Mouse (Mus musculus): Measurements from ENCODE around the gene Olfr70. TPM values are rescaled to one million over a fixed set of nuclear protein-coding genes. Genes with fewer than 3 reads are reported as not detected.

Gene Olfr70
- polyA plus RNA-seq, 1 experiment from 2014 or later = 0.08 TPM

DNA sequence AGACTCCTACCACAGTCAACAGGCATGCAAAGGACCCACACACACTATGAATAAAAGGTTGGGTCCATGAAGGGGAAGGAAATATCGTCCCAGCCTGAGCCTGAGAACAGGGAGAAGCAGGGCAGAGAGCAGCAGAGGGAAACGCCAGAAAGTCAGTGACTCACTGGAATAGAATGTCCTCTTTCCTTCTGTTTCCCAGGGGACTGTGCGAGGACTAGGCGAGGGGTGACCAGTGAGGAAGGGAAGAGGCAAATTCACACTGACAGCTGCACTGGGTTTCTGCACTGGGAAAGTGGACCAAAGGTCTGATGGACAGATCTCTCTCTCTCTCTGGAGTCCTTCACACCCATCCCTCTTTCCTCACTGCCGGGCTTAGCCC lies 28.0 kb upstream of the Olfr70 start:
- Histone ChIP-seq H3K4me2 (no peak overlapping the region), H3K36me3 (no peaks in the 10 kb centered on the region), H3K4me1 (no peaks in the 10 kb centered on the region), H3K9ac (replicated peaks) (no peak overlapping the region), H3K4me3 (replicated peaks) (no peak overlapping the region), H3K9me3 (replicated peaks) (no peaks in the 10 kb centered on the region), H3K27me3 (replicated peaks) (no peaks in the 10 kb centered on the region), H3K27ac (replicated peaks) (no peak overlapping the region)
- no peak for ATAC-seq (ENCODE audit: low FRiP score)
- 77% methylated on average over 5 of the region's 5 CpGs for WGBS

- WGBS = 81% methylated on average over 7 of the region's 7 CpGs
- no peak for ATAC-seq (ENCODE audit: low FRiP score)
- H3K27me3 ChIP-seq (replicated peaks) = no peaks in the 10 kb centered on the region
- no peak overlapping the region for H3K9ac ChIP-seq (replicated peaks)
- no peak overlapping the region for H3K4me2 ChIP-seq
- H3K9me3 ChIP-seq (replicated peaks) = no peaks in the 10 kb centered on the region
- no peak overlapping the region for H3K27ac ChIP-seq (replicated peaks)
- H3K36me3 ChIP-seq = no peaks in the 10 kb centered on the region
- no peaks in the 10 kb centered on the region for H3K4me1 ChIP-seq
- no peak overlapping the region for H3K4me3 ChIP-seq (replicated peaks)
Observed at GRCm38 (mm10) chr4:43727718-43728575, 27.3 kb upstream of the Olfr70 start.

- Histone ChIP-seq H3K9me3 (replicated peaks) (no peaks in the 10 kb centered on the region), H3K4me2 (no peak within 1 kb of the TSS), H3K4me1 (no peaks in the 10 kb centered on the region), H3K9ac (replicated peaks) (no peak within 1 kb of the TSS), H3K4me3 (replicated peaks) (no peak within 1 kb of the TSS), H3K36me3 (no peaks in the 10 kb centered on the region), H3K27me3 (replicated peaks) (no peaks in the 10 kb centered on the region), H3K27ac (replicated peaks) (no peak within 1 kb of the TSS)
- no peak for ATAC-seq (ENCODE audit: low FRiP score)
- 61% methylated on average over 3 of the region's 3 CpGs for WGBS
Observed at GRCm38 (mm10) chr4:43726995-43727394, 26.4 kb upstream of the Olfr70 start, which contains the start of gene Hrct1. Gene Hrct1, plus strand, starts transcription at chr4:43727188.

DNA sequence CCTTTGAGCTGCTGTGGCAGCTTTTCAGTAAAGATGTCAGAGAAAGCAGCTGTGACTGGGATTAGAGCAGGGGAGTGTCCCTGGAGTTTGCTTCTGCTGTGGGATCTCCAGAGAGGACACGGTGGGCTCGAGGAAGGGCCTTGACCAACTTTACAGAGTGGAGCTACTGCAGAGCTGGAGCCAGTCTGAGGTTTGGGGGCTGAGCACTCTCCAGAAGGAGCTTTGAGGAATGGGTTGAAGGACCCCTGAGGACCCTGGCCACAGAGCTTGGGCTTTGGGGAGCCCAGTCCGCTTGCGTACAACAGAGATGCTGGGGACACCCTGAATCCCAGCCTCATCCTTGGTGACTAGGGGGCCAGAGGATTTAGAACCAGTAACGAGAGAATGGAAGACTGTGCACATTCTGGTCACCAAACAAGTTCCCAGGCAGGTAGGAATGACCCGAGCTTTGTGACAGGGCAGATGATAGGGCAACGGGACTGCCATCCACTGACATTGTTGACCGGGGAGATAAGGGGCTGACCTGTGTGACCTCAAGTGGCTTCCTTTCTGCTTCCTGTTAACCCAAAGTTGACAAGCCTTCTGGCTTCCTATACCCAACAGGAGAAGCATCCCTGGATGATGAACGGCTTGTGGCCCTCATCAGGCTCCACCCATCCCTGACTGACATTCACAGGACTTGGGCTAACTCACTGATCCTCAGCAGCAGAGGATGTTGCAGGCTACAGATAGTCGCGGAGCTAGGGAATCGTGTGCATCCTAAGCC lies 25.8 kb upstream of the Olfr70 start:
- Histone ChIP-seq H3K9ac (replicated peaks) (no peak overlapping the region), H3K27ac (replicated peaks) (no peak overlapping the region), H3K9me3 (replicated peaks) (no peaks in the 10 kb centered on the region), H3K4me2 (no peak overlapping the region), H3K4me3 (replicated peaks) (no peak overlapping the region), H3K36me3 (no peaks in the 10 kb centered on the region), H3K27me3 (replicated peaks) (no peaks in the 10 kb centered on the region), H3K4me1 (no peaks in the 10 kb centered on the region)
- 84% methylated on average over 12 of the region's 12 CpGs for WGBS
- no peak for ATAC-seq (ENCODE audit: low FRiP score)

GRCm38 (mm10) chr4:43724764-43725163 lies 24.2 kb upstream of the Olfr70 start:
- WGBS = 49% methylated on average over 1 of the region's 1 CpGs
- no peak overlapping the region for H3K27ac ChIP-seq (replicated peaks)
- no peak overlapping the region for H3K4me3 ChIP-seq (replicated peaks)
- H3K4me1 ChIP-seq = no peaks in the 10 kb centered on the region
- no peaks in the 10 kb centered on the region for H3K27me3 ChIP-seq (replicated peaks)
- no peak for ATAC-seq (ENCODE audit: low FRiP score)
- H3K36me3 ChIP-seq = no peaks in the 10 kb centered on the region
- H3K4me2 ChIP-seq = no peak overlapping the region
- no peaks in the 10 kb centered on the region for H3K9me3 ChIP-seq (replicated peaks)
- H3K9ac ChIP-seq (replicated peaks) = no peak overlapping the region

DNA sequence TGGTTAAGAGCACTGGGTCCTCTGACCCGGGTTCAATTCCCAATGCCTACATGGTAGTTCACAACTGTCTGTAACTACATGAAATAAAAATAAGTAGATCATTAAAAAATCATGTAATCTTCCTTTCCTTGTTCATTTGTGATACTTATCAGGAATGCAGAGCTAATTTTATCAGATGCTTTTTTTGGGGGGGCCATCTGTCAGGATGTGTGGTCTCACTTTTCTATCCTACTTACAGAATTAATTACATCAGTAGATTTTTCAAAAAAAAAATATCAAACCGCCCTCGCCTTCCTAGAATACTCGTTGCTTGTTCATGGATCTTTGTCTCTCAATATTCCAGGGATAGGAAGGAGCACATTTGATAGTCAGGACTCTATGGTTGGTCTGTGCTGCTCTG lies 21.6 kb upstream of the Olfr70 start:
- Histone ChIP-seq H3K36me3 (no peaks in the 10 kb centered on the region), H3K4me2 (no peak overlapping the region), H3K27me3 (replicated peaks) (no peaks in the 10 kb centered on the region), H3K9ac (replicated peaks) (no peak overlapping the region), H3K4me1 (no peaks in the 10 kb centered on the region), H3K27ac (replicated peaks) (no peak overlapping the region), H3K9me3 (replicated peaks) (no peaks in the 10 kb centered on the region), H3K4me3 (replicated peaks) (no peak overlapping the region)
- WGBS = 90% methylated on average over 4 of the region's 4 CpGs
- no peak for ATAC-seq (ENCODE audit: low FRiP score)

DNA sequence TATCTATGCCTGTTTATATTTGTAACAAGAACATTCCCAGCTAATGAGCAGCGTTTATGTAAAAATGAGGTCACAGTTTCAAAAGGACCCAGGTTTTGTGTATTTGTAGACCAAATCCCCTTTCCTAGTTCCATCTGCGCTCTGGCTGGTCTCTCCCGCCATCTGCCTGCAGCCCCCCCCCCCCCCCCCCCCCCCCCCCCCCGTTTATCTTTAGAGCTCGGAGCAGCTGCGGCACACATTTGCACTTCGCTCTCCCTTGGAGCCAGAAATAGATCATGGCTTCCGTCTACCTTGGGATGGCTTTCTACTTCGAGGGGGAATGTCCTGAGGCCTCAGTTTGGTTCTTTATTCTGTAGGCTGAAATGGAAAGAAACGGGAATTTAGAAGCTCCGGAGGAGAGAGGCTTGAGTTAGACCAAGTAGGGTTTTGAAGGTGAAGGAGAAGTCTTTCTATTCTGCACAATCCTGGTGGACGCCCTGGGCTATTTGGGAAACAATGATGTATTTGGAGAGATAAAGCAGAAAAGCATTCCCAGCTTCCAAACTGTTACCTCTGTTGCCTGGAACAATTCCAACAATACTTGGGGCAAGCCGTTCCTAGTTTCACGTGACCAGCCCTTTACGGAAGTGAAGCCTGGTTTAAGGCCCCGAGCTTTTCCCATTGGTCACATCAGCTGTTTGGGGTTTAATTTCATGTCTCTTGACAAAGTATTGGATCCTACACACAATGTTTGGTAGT lies 20.1 kb upstream of the Olfr70 start:
- Histone ChIP-seq H3K4me2 (no peak overlapping the region), H3K9ac (replicated peaks) (no peak overlapping the region), H3K9me3 (replicated peaks) (no peaks in the 10 kb centered on the region), H3K36me3 (no peaks in the 10 kb centered on the region), H3K27ac (replicated peaks) (no peak overlapping the region), H3K4me3 (replicated peaks) (no peak overlapping the region), H3K4me1 (no peaks in the 10 kb centered on the region), H3K27me3 (replicated peaks) (0 out of 2 replicates have a peak, but pooled peaks cover 3% of the 10 kb centered on the region)
- ATAC-seq (ENCODE audit: low FRiP score) = no peak
- WGBS = 34% methylated on average over 14 of the region's 16 CpGs

- no peaks in the 10 kb centered on the region for H3K9me3 ChIP-seq (replicated peaks)
- H3K27ac ChIP-seq (replicated peaks) = no peak overlapping the region
- no peaks in the 10 kb centered on the region for H3K36me3 ChIP-seq
- no peak overlapping the region for H3K9ac ChIP-seq (replicated peaks)
- no peak for ATAC-seq (ENCODE audit: low FRiP score)
- H3K4me2 ChIP-seq = no peak overlapping the region
- WGBS = 43% methylated on average over 7 of the region's 7 CpGs
- no peaks in the 10 kb centered on the region for H3K4me1 ChIP-seq
- no peak overlapping the region for H3K4me3 ChIP-seq (replicated peaks)
- 0 out of 2 replicates have a peak, but pooled peaks cover 5% of the 10 kb centered on the region for H3K27me3 ChIP-seq (replicated peaks)
Observed at GRCm38 (mm10) chr4:43713652-43714219, 13.1 kb upstream of the Olfr70 start.

- Histone ChIP-seq H3K4me2 (no peak overlapping the region), H3K4me1 (no peaks in the 10 kb centered on the region), H3K9me3 (replicated peaks) (no peaks in the 10 kb centered on the region), H3K27ac (replicated peaks) (no peak overlapping the region), H3K9ac (replicated peaks) (no peak overlapping the region), H3K4me3 (replicated peaks) (no peak overlapping the region), H3K27me3 (replicated peaks) (0 out of 2 replicates have a peak, but pooled peaks cover 5% of the 10 kb centered on the region), H3K36me3 (no peaks in the 10 kb centered on the region)
- ATAC-seq (ENCODE audit: low FRiP score) = no peak
- 1% methylated on average over 2 of the region's 2 CpGs for WGBS
Observed at GRCm38 (mm10) chr4:43711821-43712220, 11.2 kb upstream of the Olfr70 start.

DNA sequence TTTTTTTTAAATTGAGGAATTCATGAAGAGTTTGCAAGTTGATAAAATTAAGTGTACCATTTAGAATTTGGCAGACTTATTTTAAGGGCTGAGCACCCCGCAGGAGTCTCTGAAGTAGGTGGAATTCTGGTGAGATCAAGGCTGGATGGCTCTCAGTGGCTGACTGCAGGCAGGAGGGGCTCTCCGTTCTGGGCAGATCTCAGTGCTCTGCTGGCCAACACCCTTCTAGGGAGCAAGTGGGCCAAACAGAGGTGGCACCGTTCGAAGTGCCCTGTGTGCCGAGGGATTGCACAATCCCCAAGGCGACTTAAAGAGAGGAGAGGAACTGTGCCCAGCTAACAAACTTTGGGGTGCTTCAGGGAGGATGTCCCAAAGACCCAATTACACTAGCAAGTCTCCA lies 9.3 kb upstream of the Olfr70 start, which contains the start of gene Olfr71:
Gene Olfr71 (minus strand): TSS at position 387 of the 400 bp plus-strand sequence.
- Histone ChIP-seq H3K4me3 (replicated peaks) (no peak within 1 kb of the TSS), H3K4me1 (no peaks in the 10 kb centered on the region), H3K4me2 (no peak within 1 kb of the TSS), H3K9me3 (replicated peaks) (no peaks in the 10 kb centered on the region), H3K27ac (replicated peaks) (no peak within 1 kb of the TSS), H3K9ac (replicated peaks) (no peak within 1 kb of the TSS), H3K27me3 (replicated peaks) (0 out of 2 replicates have a peak, but pooled peaks cover 3% of the 10 kb centered on the region), H3K36me3 (no peaks in the 10 kb centered on the region)
- WGBS = 81% methylated on average over 6 of the region's 6 CpGs
- no peak for ATAC-seq (ENCODE audit: low FRiP score)

- H3K4me3 ChIP-seq (replicated peaks) = no peak overlapping the region
- no peak overlapping the region for H3K27ac ChIP-seq (replicated peaks)
- WGBS = 87% methylated on average over 13 of the region's 13 CpGs
- H3K9ac ChIP-seq (replicated peaks) = no peak overlapping the region
- H3K4me1 ChIP-seq = no peaks in the 10 kb centered on the region
- no peaks in the 10 kb centered on the region for H3K9me3 ChIP-seq (replicated peaks)
- no peak for ATAC-seq (ENCODE audit: low FRiP score)
- 0 out of 2 replicates have a peak, but pooled peaks cover 3% of the 10 kb centered on the region for H3K27me3 ChIP-seq (replicated peaks)
- H3K36me3 ChIP-seq = no peaks in the 10 kb centered on the region
- H3K4me2 ChIP-seq = no peak overlapping the region
Observed at GRCm38 (mm10) chr4:43705991-43706390, 5.4 kb upstream of the Olfr70 start.

All from neural tube, embryonic 15.5 days (tissue).